Mouse (Mus musculus): ENCODE results near the gene Mbnl3. TPM values are rescaled to one million over a fixed set of nuclear protein-coding genes. Genes with fewer than 3 reads are reported as not detected.

Mbnl3 gene
- polyA plus RNA-seq, 1 experiment from 2014 or later, result 10.1 TPM

DNA sequence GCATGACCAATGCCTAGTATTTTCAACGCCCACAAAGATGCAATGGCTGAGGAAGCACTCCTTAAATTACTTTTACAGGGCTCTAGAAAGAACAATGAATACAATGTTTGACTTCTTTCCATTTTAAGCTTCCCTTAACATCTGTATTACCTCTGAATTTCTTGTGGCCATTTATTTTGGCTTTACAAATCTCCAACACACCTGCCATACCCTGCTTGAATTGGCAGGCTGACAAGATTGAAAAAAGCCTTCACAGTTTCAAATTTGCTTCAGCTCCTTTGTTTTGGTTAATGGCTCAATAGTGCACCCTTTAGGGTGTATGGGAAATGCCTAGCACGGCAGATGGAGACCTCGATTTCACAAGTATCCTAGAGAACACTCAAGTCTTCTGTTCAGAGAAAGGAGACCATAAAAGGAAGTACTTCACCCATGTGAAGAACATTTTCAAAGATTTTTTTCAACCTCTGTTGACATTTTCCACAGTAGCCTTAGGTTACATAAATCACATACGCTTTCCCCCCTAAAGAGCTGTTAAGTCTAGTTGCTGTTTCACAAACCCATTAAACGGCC, 36.8 kb downstream of the Mbnl3 start:
- Histone ChIP-seq H3K9me3 (replicated peaks; ENCODE audit: control insufficient read depth, low read length) (no peaks in the 10 kb centered on the region), H3K27ac (replicated peaks; ENCODE audit: low read depth, low read length) (no peak overlapping the region), H3K9ac (replicated peaks; ENCODE audit: low read length) (no peak overlapping the region), H3K4me3 (ENCODE audit: low read depth, low read length) (no peak overlapping the region), H3K4me1 (ENCODE audit: control insufficient read depth, insufficient read depth, low read length) (no peaks in the 10 kb centered on the region), H3K4me2 (ENCODE audit: low read depth, low read length) (no peak overlapping the region), H3K27me3 (ENCODE audit: control insufficient read depth, insufficient read depth, low read length) (no peaks in the 10 kb centered on the region), H3K36me3 (replicated peaks; ENCODE audit: control insufficient read depth, insufficient read depth, low read depth, low read length) (no peaks in the 10 kb centered on the region)
- 70% methylated on average over 5 of the region's 5 CpGs for WGBS
- DNase-seq (ENCODE audit: low spot score) (no peak), ATAC-seq (replicated peaks; ENCODE audit: insufficient number of reproducible peaks, low FRiP score, low TSS enrichment, low read depth) (no peak)

DNA sequence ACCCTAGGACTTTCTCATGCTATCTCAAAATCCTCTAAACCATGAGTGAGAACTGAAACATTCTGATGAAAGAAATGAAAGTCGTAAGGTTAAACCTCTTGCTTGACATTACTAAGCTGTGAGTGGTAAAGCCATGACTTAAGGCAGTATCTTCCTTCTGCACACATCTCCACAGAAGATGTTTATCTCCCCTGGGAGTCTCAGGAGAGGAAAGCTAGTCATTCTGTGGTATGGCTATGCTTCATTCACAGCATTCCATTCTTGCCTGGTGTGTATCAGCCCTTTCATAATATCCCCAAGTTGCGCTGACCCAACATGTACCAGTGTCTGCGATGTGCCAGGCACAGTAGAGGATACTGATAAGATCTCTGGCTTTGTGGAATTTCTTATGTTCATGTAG, 38.4 kb downstream of the Mbnl3 start:
- H3K9ac ChIP-seq (replicated peaks; ENCODE audit: low read length), result no peak overlapping the region
- no peaks in the 10 kb centered on the region for H3K4me1 ChIP-seq (ENCODE audit: control insufficient read depth, insufficient read depth, low read length)
- H3K4me2 ChIP-seq (ENCODE audit: low read depth, low read length), result no peak overlapping the region
- no peak for DNase-seq (ENCODE audit: low spot score)
- no peak overlapping the region for H3K27ac ChIP-seq (replicated peaks; ENCODE audit: low read depth, low read length)
- WGBS, result 88% methylated on average over 3 of the region's 3 CpGs
- no peak overlapping the region for H3K4me3 ChIP-seq (ENCODE audit: low read depth, low read length)
- no peaks in the 10 kb centered on the region for H3K36me3 ChIP-seq (replicated peaks; ENCODE audit: control insufficient read depth, insufficient read depth, low read depth, low read length)
- H3K9me3 ChIP-seq (replicated peaks; ENCODE audit: control insufficient read depth, low read length), result no peaks in the 10 kb centered on the region
- no peaks in the 10 kb centered on the region for H3K27me3 ChIP-seq (ENCODE audit: control insufficient read depth, insufficient read depth, low read length)
- ATAC-seq (replicated peaks; ENCODE audit: insufficient number of reproducible peaks, low FRiP score, low TSS enrichment, low read depth), result no peak

DNA sequence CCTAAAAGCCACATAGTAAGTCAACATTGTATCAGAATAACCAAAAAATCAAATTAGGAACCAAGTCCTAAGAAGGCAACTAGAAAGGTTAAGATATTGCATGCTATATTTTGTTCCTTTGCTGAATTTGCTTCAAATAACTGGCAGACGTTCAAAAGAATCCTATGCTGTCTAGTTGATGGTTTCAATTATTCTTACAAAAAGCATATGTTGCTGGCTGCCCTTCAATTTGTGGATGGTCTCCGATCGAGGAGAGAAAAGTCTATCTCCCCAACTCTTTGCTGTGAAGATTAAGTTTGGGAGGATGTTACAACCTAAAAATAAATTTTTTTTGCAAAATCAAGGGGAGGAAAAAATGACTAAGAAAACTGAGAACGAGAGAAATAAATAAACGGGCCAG, 41.6 kb downstream of the Mbnl3 start:
- Histone ChIP-seq H3K27ac (replicated peaks; ENCODE audit: low read depth, low read length) (no peak overlapping the region), H3K4me3 (ENCODE audit: low read depth, low read length) (no peak overlapping the region), H3K9ac (replicated peaks; ENCODE audit: low read length) (no peak overlapping the region), H3K27me3 (ENCODE audit: control insufficient read depth, insufficient read depth, low read length) (no peaks in the 10 kb centered on the region), H3K4me2 (ENCODE audit: low read depth, low read length) (no peak overlapping the region), H3K36me3 (replicated peaks; ENCODE audit: control insufficient read depth, insufficient read depth, low read depth, low read length) (no peaks in the 10 kb centered on the region), H3K4me1 (ENCODE audit: control insufficient read depth, insufficient read depth, low read length) (no peaks in the 10 kb centered on the region), H3K9me3 (replicated peaks; ENCODE audit: control insufficient read depth, low read length) (no peaks in the 10 kb centered on the region)
- WGBS, result 65% methylated on average over 5 of the region's 5 CpGs
- DNase-seq (ENCODE audit: low spot score) (no peak), ATAC-seq (replicated peaks; ENCODE audit: insufficient number of reproducible peaks, low FRiP score, low TSS enrichment, low read depth) (no peak)

DNA sequence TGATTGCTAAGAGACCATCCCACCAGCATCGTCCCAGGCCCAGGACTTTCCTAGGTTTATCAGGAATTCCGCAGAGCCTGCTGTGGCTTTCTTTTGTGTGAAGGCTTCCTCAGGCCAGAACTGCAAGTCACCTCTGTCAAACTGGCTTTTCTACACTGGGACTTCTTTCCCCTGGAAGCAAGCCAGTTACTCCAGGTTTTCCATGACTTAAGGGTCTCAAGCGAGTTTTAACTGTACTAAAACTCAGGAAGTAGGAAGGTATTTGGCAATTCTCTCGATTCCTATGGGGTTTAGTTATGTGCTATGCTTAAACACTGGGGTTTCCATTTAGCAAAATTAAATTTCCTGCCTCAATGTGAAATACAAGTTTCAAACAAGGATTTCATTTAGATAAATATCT, 57.9 kb downstream of the Mbnl3 start:
- Histone ChIP-seq H3K4me1 (ENCODE audit: control insufficient read depth, insufficient read depth, low read length) (no peaks in the 10 kb centered on the region), H3K4me3 (ENCODE audit: low read depth, low read length) (no peak overlapping the region), H3K4me2 (ENCODE audit: low read depth, low read length) (no peak overlapping the region), H3K27ac (replicated peaks; ENCODE audit: low read depth, low read length) (no peak overlapping the region), H3K27me3 (ENCODE audit: control insufficient read depth, insufficient read depth, low read length) (no peaks in the 10 kb centered on the region), H3K9ac (replicated peaks; ENCODE audit: low read length) (no peak overlapping the region), H3K9me3 (replicated peaks; ENCODE audit: control insufficient read depth, low read length) (no peaks in the 10 kb centered on the region), H3K36me3 (replicated peaks; ENCODE audit: control insufficient read depth, insufficient read depth, low read depth, low read length) (no peaks in the 10 kb centered on the region)
- no peak for DNase-seq (ENCODE audit: low spot score)
- no peak for ATAC-seq (replicated peaks; ENCODE audit: insufficient number of reproducible peaks, low FRiP score, low TSS enrichment, low read depth)
- WGBS, result 60% methylated on average over 4 of the region's 4 CpGs

DNA sequence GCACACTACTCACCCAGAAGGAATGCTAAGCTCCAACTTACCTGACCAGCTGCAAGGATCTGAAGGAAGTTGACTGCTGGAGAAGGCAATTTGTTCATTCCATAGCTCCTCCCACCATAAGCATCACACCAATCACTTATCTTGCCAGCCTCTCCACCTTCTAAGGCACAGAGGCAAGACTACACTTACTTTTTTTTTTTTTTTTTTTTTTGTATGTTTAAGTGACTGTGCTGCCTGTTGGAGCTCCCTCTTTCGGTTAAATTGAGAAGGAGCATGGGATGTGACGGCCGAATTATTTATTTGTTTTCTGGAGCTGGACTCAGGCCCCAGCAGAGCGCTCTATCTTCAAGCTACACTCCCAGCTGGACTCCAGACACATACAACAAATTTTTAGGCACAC, 60.0 kb downstream of the Mbnl3 start:
- Histone ChIP-seq H3K4me3 (ENCODE audit: low read depth, low read length) (no peak overlapping the region), H3K36me3 (replicated peaks; ENCODE audit: control insufficient read depth, insufficient read depth, low read depth, low read length) (no peaks in the 10 kb centered on the region), H3K9me3 (replicated peaks; ENCODE audit: control insufficient read depth, low read length) (no peaks in the 10 kb centered on the region), H3K4me2 (ENCODE audit: low read depth, low read length) (no peak overlapping the region), H3K4me1 (ENCODE audit: control insufficient read depth, insufficient read depth, low read length) (no peaks in the 10 kb centered on the region), H3K27ac (replicated peaks; ENCODE audit: low read depth, low read length) (no peak overlapping the region), H3K9ac (replicated peaks; ENCODE audit: low read length) (no peak overlapping the region), H3K27me3 (ENCODE audit: control insufficient read depth, insufficient read depth, low read length) (no peaks in the 10 kb centered on the region)
- peak; percentile 25 for DNase-seq (ENCODE audit: low spot score)
- 45% methylated on average over 4 of the region's 4 CpGs for WGBS
- ATAC-seq (replicated peaks; ENCODE audit: insufficient number of reproducible peaks, low FRiP score, low TSS enrichment, low read depth), result no peak

DNA sequence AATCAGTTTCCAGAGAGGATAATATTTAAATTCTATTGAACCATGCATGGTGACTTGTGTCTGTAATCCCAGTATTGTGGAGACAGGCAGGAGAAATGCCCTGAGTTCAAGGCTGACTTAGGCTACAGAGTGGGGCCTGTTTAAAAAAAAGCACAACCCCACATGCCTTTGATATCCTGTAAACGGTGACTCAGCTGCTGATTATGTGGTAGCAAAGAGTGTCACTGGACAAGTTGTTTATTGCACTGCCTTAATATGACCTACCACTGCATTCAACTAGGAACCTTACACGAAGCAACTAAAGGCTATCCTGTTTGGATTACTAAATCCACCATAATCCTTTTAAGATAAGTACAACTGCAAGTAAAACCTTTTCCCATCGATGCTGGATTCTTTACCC, 66.3 kb downstream of the Mbnl3 start:
- no peaks in the 10 kb centered on the region for H3K4me1 ChIP-seq (ENCODE audit: control insufficient read depth, insufficient read depth, low read length)
- H3K36me3 ChIP-seq (replicated peaks; ENCODE audit: control insufficient read depth, insufficient read depth, low read depth, low read length), result no peaks in the 10 kb centered on the region
- no peaks in the 10 kb centered on the region for H3K27me3 ChIP-seq (ENCODE audit: control insufficient read depth, insufficient read depth, low read length)
- ATAC-seq (replicated peaks; ENCODE audit: insufficient number of reproducible peaks, low FRiP score, low TSS enrichment, low read depth) (no peak), DNase-seq (ENCODE audit: low spot score) (no peak)
- no peak overlapping the region for H3K9ac ChIP-seq (replicated peaks; ENCODE audit: low read length)
- WGBS, result 64% methylated on average over 3 of the region's 3 CpGs
- H3K27ac ChIP-seq (replicated peaks; ENCODE audit: low read depth, low read length), result no peak overlapping the region
- no peak overlapping the region for H3K4me3 ChIP-seq (ENCODE audit: low read depth, low read length)
- no peaks in the 10 kb centered on the region for H3K9me3 ChIP-seq (replicated peaks; ENCODE audit: control insufficient read depth, low read length)
- no peak overlapping the region for H3K4me2 ChIP-seq (ENCODE audit: low read depth, low read length)

DNA sequence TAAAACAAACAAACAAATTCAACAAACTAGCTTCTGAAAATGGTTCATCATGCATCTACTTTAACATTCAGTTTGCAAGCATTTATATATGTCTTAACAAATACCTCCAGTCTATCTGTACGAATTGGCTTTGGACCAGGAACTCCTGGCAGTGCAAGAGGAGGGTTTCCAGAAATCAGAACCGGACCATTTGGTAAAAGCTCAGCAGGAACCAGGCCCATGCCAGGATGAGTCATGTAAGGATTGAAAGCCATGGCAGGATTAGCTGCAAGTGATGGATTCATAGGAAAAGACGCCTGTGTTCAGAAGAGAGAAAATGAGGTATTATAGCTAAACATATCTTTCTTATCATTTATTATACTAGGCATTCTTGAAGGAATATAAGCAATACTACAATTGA, 75.0 kb downstream of the Mbnl3 start:
- Histone ChIP-seq H3K4me3 (ENCODE audit: low read depth, low read length) (no peak overlapping the region), H3K36me3 (replicated peaks; ENCODE audit: control insufficient read depth, insufficient read depth, low read depth, low read length) (no peaks in the 10 kb centered on the region), H3K9me3 (replicated peaks; ENCODE audit: control insufficient read depth, low read length) (no peaks in the 10 kb centered on the region), H3K27ac (replicated peaks; ENCODE audit: low read depth, low read length) (no peak overlapping the region), H3K4me1 (ENCODE audit: control insufficient read depth, insufficient read depth, low read length) (no peaks in the 10 kb centered on the region), H3K9ac (replicated peaks; ENCODE audit: low read length) (no peak overlapping the region), H3K4me2 (ENCODE audit: low read depth, low read length) (no peak overlapping the region), H3K27me3 (ENCODE audit: control insufficient read depth, insufficient read depth, low read length) (no peaks in the 10 kb centered on the region)
- DNase-seq (ENCODE audit: low spot score) (no peak), ATAC-seq (replicated peaks; ENCODE audit: insufficient number of reproducible peaks, low FRiP score, low TSS enrichment, low read depth) (no peak)
- WGBS, result 82% methylated on average over 3 of the region's 3 CpGs

DNA sequence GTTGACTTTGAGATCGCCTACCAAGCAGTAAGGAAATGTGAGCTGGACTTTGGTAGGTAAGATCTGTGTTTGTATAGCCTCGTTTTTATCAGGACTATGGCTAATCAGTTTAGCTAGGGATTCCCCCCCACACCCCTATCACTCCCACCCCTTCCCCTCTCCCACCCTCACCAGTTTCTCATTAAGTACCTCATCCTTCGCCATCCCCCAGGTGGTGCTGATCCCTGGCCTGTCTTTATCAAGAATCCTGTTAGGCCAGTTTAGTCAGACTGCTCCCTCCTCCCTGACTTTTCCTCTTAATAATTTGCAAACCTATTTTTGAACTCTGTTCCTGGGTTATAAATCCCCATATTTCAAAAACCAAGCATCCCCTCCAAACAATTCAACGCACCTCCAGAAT, 103.6 kb downstream of the Mbnl3 start:
- WGBS, result 72% methylated on average over 4 of the region's 4 CpGs
- Histone ChIP-seq H3K27me3 (ENCODE audit: control insufficient read depth, insufficient read depth, low read length) (no peaks in the 10 kb centered on the region), H3K9ac (replicated peaks; ENCODE audit: low read length) (no peak overlapping the region), H3K36me3 (replicated peaks; ENCODE audit: control insufficient read depth, insufficient read depth, low read depth, low read length) (no peaks in the 10 kb centered on the region), H3K4me3 (ENCODE audit: low read depth, low read length) (no peak overlapping the region), H3K4me2 (ENCODE audit: low read depth, low read length) (no peak overlapping the region), H3K4me1 (ENCODE audit: control insufficient read depth, insufficient read depth, low read length) (no peaks in the 10 kb centered on the region), H3K27ac (replicated peaks; ENCODE audit: low read depth, low read length) (no peak overlapping the region), H3K9me3 (replicated peaks; ENCODE audit: control insufficient read depth, low read length) (no peaks in the 10 kb centered on the region)
- ATAC-seq (replicated peaks; ENCODE audit: insufficient number of reproducible peaks, low FRiP score, low TSS enrichment, low read depth), result no peak
- no peak for DNase-seq (ENCODE audit: low spot score)

Measured in embryonic facial prominence, embryonic 11.5 days (tissue).